Mouse (Mus musculus) brain, embryonic 14.5 days (tissue): Measurements from ENCODE around the gene Asxl2.

ENCODE experiments used
- CTCF ChIP-seq: fragments of 200-500 bp; IDR thresholded peaks from 2 replicates; pipeline ENCODE4 v1.5.1; 2012; ENCODE audit warnings: inconsistent platforms, mild to moderate bottlenecking, moderate library complexity, borderline replicate concordance; ENCODE audit not compliant: insufficient read depth, insufficient read length; ENCODE audit errors: extremely low read depth
- POLR2A ChIP-seq: fragments of 200-500 bp; IDR thresholded peaks from 2 replicates; pipeline ENCODE4 v1.6.1; 2012; ENCODE audit warnings: mild to moderate bottlenecking, inconsistent platforms, borderline replicate concordance; ENCODE audit not compliant: poor library complexity, insufficient read depth, insufficient read length, severe bottlenecking; ENCODE audit errors: extremely low read depth

DNA sequence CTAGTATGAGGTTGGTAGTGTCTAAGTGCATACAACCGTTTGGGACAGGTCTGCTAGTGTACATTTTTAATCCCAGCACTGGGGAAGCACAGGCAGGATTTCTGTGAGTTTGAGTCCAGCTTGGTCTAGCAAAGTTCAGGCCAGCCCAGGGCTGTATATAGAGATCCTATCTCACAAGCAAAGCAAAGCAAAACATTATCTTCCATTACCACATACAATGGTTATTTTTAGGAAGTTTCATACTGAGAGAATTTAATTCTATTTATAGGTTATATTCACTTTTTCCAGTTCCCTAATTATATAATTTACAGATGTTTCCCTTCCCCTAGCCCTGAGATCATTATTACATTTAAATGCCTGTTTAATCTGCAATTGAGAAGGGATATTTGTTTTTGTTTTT, 35.4 kb upstream of the Asxl2 start:
- TF ChIP-seq CTCF (no peak), POLR2A (no peak)
